Mouse (Mus musculus) cerebellum, adult 2 months (tissue): ENCODE data around the gene Rspo1.

Experiments used
- CTCF ChIP-seq: fragments of 200-500 bp; IDR thresholded peaks from 2 replicates; pipeline ENCODE4 v1.5.1; 2011; ENCODE audit warnings: low read depth, mild to moderate bottlenecking, control low read depth, low read length, moderate library complexity, borderline replicate concordance; ENCODE audit not compliant: insufficient read depth
- POLR2A ChIP-seq: fragments of 200-500 bp; IDR thresholded peaks from 2 replicates; pipeline ENCODE4 v1.6.1; 2011; ENCODE audit warnings: low read length, control low read depth, borderline replicate concordance; ENCODE audit not compliant: insufficient read depth

GRCm38 (mm10) chr4:124953546-124953945, 32.7 kb upstream of the Rspo1 start:
- TF ChIP-seq CTCF (no peak), POLR2A (no peak)
